Mouse (Mus musculus) liver, postnatal 0 days (tissue): ENCODE measurements at regions not wholly inside any gene's neighbourhood (a gene's known extent, or its start where the extent isn't known, plus 50 kb on each side); places are given as distances from the start of the nearest gene placed in this dataset.

Experiments used
- ATAC-seq: fragments of 200-750 bp; cut with Nextera tagmentation; 2 replicates; pipeline ENCODE4 v1.8.0; 2017; ENCODE audit warnings: mild to moderate bottlenecking, moderate library complexity
- DNase-seq: peaks from one replicate; pipeline ENCODE4 v3.0.0-alpha.2; 2016
- H3K27ac ChIP-seq: fragments of 300-500 bp; sonication (generic); 2 replicates; pipeline ENCODE4 v1.5.1; 2014; ENCODE audit warnings: antibody characterized with exemption, moderate library complexity, mild to moderate bottlenecking, low read depth
- H3K27me3 ChIP-seq: fragments of 300-500 bp; sonication (generic); 2 replicates; pipeline ENCODE4 v1.6.1; 2014; ENCODE audit warnings: low read length, control low read depth, mixed read lengths; ENCODE audit not compliant: insufficient read depth
- H3K36me3 ChIP-seq: fragments of 300-500 bp; sonication (generic); replicated peaks from 2 replicates; pipeline ENCODE4 v1.6.1; 2014; ENCODE audit warnings: mild to moderate bottlenecking, control low read depth, low read length, moderate library complexity, mixed read lengths; ENCODE audit not compliant: insufficient read depth
- H3K4me1 ChIP-seq: fragments of 300-500 bp; sonication (generic); 2 replicates; pipeline ENCODE4 v1.6.1; 2014; ENCODE audit warnings: antibody characterized with exemption, mild to moderate bottlenecking, control low read depth; ENCODE audit not compliant: insufficient read depth
- H3K4me2 ChIP-seq: fragments of 300-500 bp; sonication (generic); 2 replicates; pipeline ENCODE4 v1.6.1; 2014; ENCODE audit warnings: low read depth, mild to moderate bottlenecking, low read length, moderate library complexity, mixed read lengths
- H3K4me3 ChIP-seq: fragments of 300-500 bp; sonication (generic); 2 replicates; pipeline ENCODE4 v1.5.1; 2014; ENCODE audit warnings: low read depth, low read length
- H3K9ac ChIP-seq: fragments of 300-500 bp; sonication (generic); replicated peaks from 2 replicates; pipeline ENCODE4 v1.6.1; 2014; ENCODE audit warnings: mild to moderate bottlenecking, moderate library complexity
- H3K9me3 ChIP-seq: fragments of 300-500 bp; sonication (generic); 2 replicates; pipeline ENCODE4 v1.6.1; 2016; ENCODE audit warnings: mild to moderate bottlenecking, control low read depth, low read length, mixed read lengths
- CTCF ChIP-seq: sonication (generic); IDR thresholded peaks from 2 replicates; pipeline ENCODE4 v1.5.1; 2016; ENCODE audit warnings: antibody characterized with exemption, low read depth
- EP300 ChIP-seq: IDR thresholded peaks from 2 replicates; pipeline ENCODE4 v1.6.1; 2016; ENCODE audit warnings: antibody characterized with exemption, low read depth, mild to moderate bottlenecking
- WGBS: fragments of 180-500 bp; shearing (Covaris S2); extraction: QIAGEN DNeasy Blood & Tissue Kit; methylation state at CpG from one replicate; pipeline ENCODE4 v1.1.7; 2014; ENCODE audit not compliant: insufficient replicate concordance; 5-methylcytosine and 5-hydroxymethylcytosine counted together

DNA sequence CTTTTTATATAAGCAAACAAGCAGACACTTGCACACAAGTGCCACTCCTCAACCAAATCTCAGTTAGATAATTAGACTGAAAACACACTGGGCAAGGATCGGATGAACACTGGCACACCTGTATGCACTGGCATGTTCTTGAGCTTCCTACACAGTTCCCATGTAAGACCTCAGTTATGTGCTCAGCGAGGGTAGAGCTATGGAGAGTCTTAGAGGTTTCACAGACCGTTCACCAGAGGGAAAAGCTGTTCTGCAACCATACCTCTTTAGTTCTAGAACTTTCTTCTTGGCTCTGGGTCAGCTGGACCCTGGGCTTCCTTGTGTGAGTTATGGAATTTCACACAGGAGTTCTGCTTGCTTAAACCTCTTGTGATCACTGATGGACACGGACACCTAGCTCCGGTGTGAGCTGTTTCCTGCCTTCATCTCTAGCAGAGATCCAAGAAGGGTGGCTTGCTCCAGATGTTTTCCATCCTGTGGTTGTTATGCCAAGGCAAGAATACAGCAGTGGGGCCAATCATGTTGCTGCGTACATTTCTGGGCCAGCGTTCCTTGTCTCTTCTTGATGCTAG is 88.8 kb downstream of the Aldh8a1 start:
- Histone ChIP-seq H3K9me3 (no peaks in the 10 kb centered on the region), H3K4me2 (no peak overlapping the region), H3K36me3 (no peaks in the 10 kb centered on the region), H3K4me1 (peaks cover 15% of the 10 kb centered on the region; the same call in 1 of the 2 replicates), H3K9ac (no peak overlapping the region), H3K27ac (no peak overlapping the region), H3K27me3 (no peaks in the 10 kb centered on the region), H3K4me3 (no peak overlapping the region)
- ATAC-seq (no peak), DNase-seq (no peak)
- TF ChIP-seq EP300: no peak
- TF ChIP-seq CTCF: no peak
- WGBS: 60% methylated on average over 7 of the region's 7 CpGs

- TF ChIP-seq CTCF (no peak), EP300 (no peak)
Observed at GRCm38 (mm10) chr10:21467425-21468085, 90.5 kb downstream of the Aldh8a1 start.

DNA sequence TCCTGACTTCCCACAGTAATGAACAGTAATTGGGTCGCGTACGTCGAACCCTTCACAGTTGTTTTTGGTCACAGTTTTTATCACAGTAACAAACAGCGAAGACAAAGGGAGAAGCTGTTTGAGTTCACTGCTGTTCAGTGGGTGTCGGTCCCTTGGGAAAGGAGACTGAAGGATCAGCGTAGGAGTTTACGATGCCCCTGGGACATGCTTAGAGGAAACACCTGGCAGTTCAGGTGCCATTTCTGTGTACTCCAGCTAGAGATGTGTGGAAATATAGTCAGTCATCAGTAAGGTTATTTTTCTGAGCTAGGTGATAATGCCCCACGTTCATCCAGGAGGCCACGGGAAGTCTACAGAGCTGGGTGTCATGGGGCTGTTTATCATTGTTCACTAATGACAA is 91.3 kb downstream of the Aldh8a1 start:
- Histone ChIP-seq H3K4me1 (peaks cover 10% of the 10 kb centered on the region; the same call in 1 of the 2 replicates), H3K27ac (no peak overlapping the region), H3K9ac (no peak overlapping the region), H3K4me3 (no peak overlapping the region), H3K27me3 (no peaks in the 10 kb centered on the region), H3K4me2 (no peak overlapping the region), H3K9me3 (no peaks in the 10 kb centered on the region), H3K36me3 (no peaks in the 10 kb centered on the region)
- WGBS: 72% methylated on average over 10 of the region's 10 CpGs
- ATAC-seq (no peak), DNase-seq (no peak)
- TF ChIP-seq CTCF (no peak), EP300 (no peak)

More at GRCm38 (mm10) chr10:21467425-21468085, 90.5 kb downstream of the Aldh8a1 start:
- Histone ChIP-seq H3K4me2 (no peak overlapping the region), H3K36me3 (no peaks in the 10 kb centered on the region), H3K4me3 (no peak overlapping the region), H3K27ac (no peak overlapping the region), H3K4me1 (peaks cover 10% of the 10 kb centered on the region; the same call in 1 of the 2 replicates), H3K9me3 (no peaks in the 10 kb centered on the region), H3K27me3 (no peaks in the 10 kb centered on the region), H3K9ac (no peak overlapping the region)
- 54% methylated on average over 4 of the region's 4 CpGs for WGBS
- ATAC-seq (no peak), DNase-seq (no peak)

GRCm38 (mm10) chr10:21469961-21470360 is 92.9 kb downstream of the Aldh8a1 start:
- Histone ChIP-seq H3K27ac (no peak overlapping the region), H3K4me3 (no peak overlapping the region), H3K4me1 (peaks cover 6% of the 10 kb centered on the region; the same call in 1 of the 2 replicates), H3K9me3 (no peaks in the 10 kb centered on the region), H3K36me3 (no peaks in the 10 kb centered on the region), H3K27me3 (no peaks in the 10 kb centered on the region), H3K4me2 (no peak overlapping the region), H3K9ac (no peak overlapping the region)
- no peak for DNase-seq
- no peak for ATAC-seq
- no peak for TF ChIP-seq EP300
- TF ChIP-seq CTCF: no peak
- 17% methylated on average over 1 of the region's 1 CpGs for WGBS

GRCm38 (mm10) chr10:21470589-21470988 is 93.5 kb downstream of the Aldh8a1 start:
- Histone ChIP-seq H3K9ac (no peak overlapping the region), H3K27ac (no peak overlapping the region), H3K9me3 (no peaks in the 10 kb centered on the region), H3K27me3 (no peaks in the 10 kb centered on the region), H3K36me3 (no peaks in the 10 kb centered on the region), H3K4me3 (no peak overlapping the region), H3K4me2 (no peak overlapping the region), H3K4me1 (0 out of 2 replicates have a peak, but pooled peaks cover 3% of the 10 kb centered on the region)
- DNase-seq (no peak), ATAC-seq (no peak)
- no peak for TF ChIP-seq CTCF
- no peak for TF ChIP-seq EP300
- 79% methylated on average over 20 of the region's 20 CpGs for WGBS

- TF ChIP-seq EP300 (no peak), CTCF (no peak)
- DNase-seq (no peak), ATAC-seq (no peak)
- Histone ChIP-seq H3K27me3 (no peaks in the 10 kb centered on the region), H3K27ac (no peak overlapping the region), H3K9me3 (no peaks in the 10 kb centered on the region), H3K4me2 (no peak overlapping the region), H3K36me3 (no peaks in the 10 kb centered on the region), H3K4me1 (0 out of 2 replicates have a peak, but pooled peaks cover 3% of the 10 kb centered on the region), H3K9ac (no peak overlapping the region), H3K4me3 (no peak overlapping the region)
- 74% methylated on average over 7 of the region's 7 CpGs for WGBS
Observed at GRCm38 (mm10) chr10:21474242-21474641, 97.2 kb downstream of the Aldh8a1 start.
